ENCODE assay signal across 10 mouse cellular contexts in genomic region chr2:58906814-58907516, GRCm38 (mm10). TPM values are rescaled to one million over a fixed set of nuclear protein-coding genes. Genes with fewer than 3 reads are reported as not detected.
DNase-seq lines count a peak whose midpoint lies in the region; ATAC-seq lines count a peak whose summit lies in the region.
"Had no signal": no experiment of that assay in that cellular context is flagged by ENCODE, and none has a peak within 500 bp of the region (broad histone marks: within the 10 kb centered on the region; RNA-seq: fewer than 3 reads in every experiment).

No protein-coding gene starts in this region.

- H3K9ac ChIP-seq in neural tube, embryonic 12.5 days = no peak overlapping the region
- H3K9ac ChIP-seq in heart, embryonic 13.5 days = peak overlapping the region; percentile 67

- no peaks in the 10 kb centered on the region for H3K4me1 ChIP-seq in neural tube, embryonic 12.5 days
- H3K4me1 ChIP-seq in heart, embryonic 13.5 days = peaks cover 34% of the 10 kb centered on the region
- H3K4me1 ChIP-seq in limb, embryonic 10.5 days = peaks cover 5% of the 10 kb centered on the region; the same call in 1 of the 2 replicates

- no peaks in the 10 kb centered on the region for H3K27me3 ChIP-seq in neural tube, embryonic 12.5 days (replicated peaks)
- no peaks in the 10 kb centered on the region for H3K27me3 ChIP-seq in heart, embryonic 13.5 days (replicated peaks)
- H3K27me3 ChIP-seq in limb, embryonic 10.5 days (ENCODE audit: low read depth, poor library complexity, severe bottlenecking) = no peaks in the 10 kb centered on the region

- H3K27ac ChIP-seq in neural tube, embryonic 12.5 days = no peak overlapping the region
- 0 out of 2 replicates have a peak overlapping the region, but pooled peaks have one; percentile 36 for H3K27ac ChIP-seq in heart, embryonic 13.5 days (replicated peaks)
- no peak overlapping the region for H3K27ac ChIP-seq in limb, embryonic 10.5 days

- no peaks in the 10 kb centered on the region for H3K36me3 ChIP-seq in neural tube, embryonic 12.5 days
- no peaks in the 10 kb centered on the region for H3K36me3 ChIP-seq in heart, embryonic 13.5 days
- H3K36me3 ChIP-seq in limb, embryonic 10.5 days = no peaks in the 10 kb centered on the region

- no peaks in the 10 kb centered on the region for H3K9me3 ChIP-seq in neural tube, embryonic 12.5 days
- no peaks in the 10 kb centered on the region for H3K9me3 ChIP-seq in heart, embryonic 13.5 days
- no peaks in the 10 kb centered on the region for H3K9me3 ChIP-seq in limb, embryonic 10.5 days (replicated peaks)

- 0 out of 2 replicates have a peak overlapping the region, but pooled peaks have one; percentile 3 for H3K4me2 ChIP-seq in neural tube, embryonic 12.5 days (replicated peaks)
- peak overlapping the region; percentile 66 for H3K4me2 ChIP-seq in heart, embryonic 13.5 days

- DNase-seq in neural tube, embryonic 10.5 days (ENCODE audit: extremely low spot score, low spot score) = no peak
- peak; percentile 8 for DNase-seq in lung, postnatal 14 days
- peak; percentile 28 for DNase-seq in thymus, postnatal 25 days
- no peak for DNase-seq in B cell, adult 2 months
- no peak for DNase-seq in limb, embryonic 10.5 days (ENCODE audit: low spot score)
- DNase-seq in left cerebral cortex, adult 9 months (ENCODE audit: low spot score in 2 of 2) = no peak

- no peak overlapping the region for H3K4me3 ChIP-seq in neural tube, embryonic 12.5 days
- peak overlapping the region; percentile 37 for H3K4me3 ChIP-seq in heart, embryonic 13.5 days
- no peak overlapping the region for H3K4me3 ChIP-seq in limb, embryonic 10.5 days

- ATAC-seq in neural tube, embryonic 12.5 days (ENCODE audit: low FRiP score, low read depth) = no peak
- ATAC-seq in heart, embryonic 13.5 days (ENCODE audit: extremely low read depth, insufficient number of reproducible peaks, low FRiP score, low TSS enrichment) = no peak

- 42% methylated on average over 14 of the region's 14 CpGs for WGBS in neural tube, embryonic 12.5 days
- WGBS in heart, embryonic 13.5 days = 20% methylated on average over 14 of the region's 14 CpGs
- WGBS in limb, embryonic 10.5 days = 64% methylated on average over 14 of the region's 14 CpGs

RNA-seq across cellular contexts. Expression of gene Gm11099, which starts 47.7 kb away (rescaled TPM):
- polyA plus RNA-seq in neural tube, embryonic 12.5 days (2016; fragmentation: Nextera tagmentation; extraction: Ambion mirVana) = not detected in 2 replicates
- not detected in 2 replicates for polyA plus RNA-seq in heart, embryonic 13.5 days (2015; fragmentation: Nextera tagmentation; extraction: Ambion mirVana)
- polyA plus RNA-seq in limb, embryonic 10.5 days (2016; fragmentation: Nextera tagmentation; extraction: Ambion mirVana) = not detected in 2 replicates
- polyA plus RNA-seq: limb, embryonic 11.5 days; stomach, embryonic 14.5 days had no signal

Comparison
In these comparisons a context has a peak if more than half of its experiments do, and no peak if none do; other contexts are left out.
1. DNase-seq: peak in lung, postnatal 14 days (single experiment) and thymus, postnatal 25 days (single experiment); none in neural tube, embryonic 10.5 days (single experiment), B cell, adult 2 months (0 of 2), limb, embryonic 10.5 days (single experiment) and left cerebral cortex, adult 9 months (0 of 2).